Mouse (Mus musculus) 416B (cell line): ENCODE data around the gene Nox4.

Experiments used
- DNase-seq: peaks from one replicate; pipeline ENCODE4 v3.0.0; 2011; ENCODE audit warnings: low read depth

The Nox4 gene

GRCm38 (mm10) chr7:87371316-87371715 lies 125.4 kb downstream of the Nox4 start:
- no peak for DNase-seq

- no peak for DNase-seq
Measured at GRCm38 (mm10) chr7:87374322-87374721, 128.4 kb downstream of the Nox4 start.

- DNase-seq = no peak
Measured at GRCm38 (mm10) chr7:87374935-87375334, 129.0 kb downstream of the Nox4 start.

GRCm38 (mm10) chr7:87397023-87397422 lies 151.1 kb downstream of the Nox4 start:
- no peak for DNase-seq

DNA sequence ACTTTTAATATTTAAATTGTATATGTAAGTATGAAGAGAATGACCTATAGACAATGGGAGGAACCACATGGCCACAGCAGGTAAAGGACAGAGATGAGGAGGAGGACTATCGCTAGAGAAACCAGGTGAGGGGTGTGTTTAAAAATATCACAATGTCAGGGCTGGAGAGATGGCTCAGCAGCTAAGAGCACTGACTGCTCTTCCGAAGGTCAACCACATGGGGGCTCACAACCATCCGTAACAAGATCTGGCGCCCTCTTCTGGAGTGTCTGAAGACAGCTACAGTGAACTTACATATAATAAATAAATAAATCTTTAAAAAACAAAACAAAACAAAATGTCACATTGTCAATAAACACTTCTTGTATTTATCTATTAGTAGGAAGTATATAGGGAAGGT lies 165.5 kb downstream of the Nox4 start:
- peak; percentile 51 for DNase-seq

DNA sequence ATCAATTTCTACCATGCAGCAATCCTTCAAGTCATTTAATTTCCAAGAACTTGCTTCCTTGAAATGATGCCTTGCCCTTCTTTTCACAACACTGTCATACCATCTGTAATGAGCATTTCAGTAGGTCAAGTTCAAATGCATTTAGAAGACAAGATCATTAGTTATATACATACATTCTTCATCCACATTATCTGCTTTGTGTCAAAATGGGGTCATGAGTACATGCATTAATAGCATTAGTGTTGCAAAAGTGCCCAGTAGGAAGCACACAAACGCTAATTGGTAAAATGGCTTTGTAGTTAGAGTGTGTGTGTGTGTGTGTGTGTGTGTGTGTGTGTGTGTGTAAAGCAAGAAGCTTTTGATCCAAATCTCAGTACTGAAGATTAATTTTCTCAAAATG lies 167.4 kb downstream of the Nox4 start:
- no peak for DNase-seq
